In the genomic region with DNA sequence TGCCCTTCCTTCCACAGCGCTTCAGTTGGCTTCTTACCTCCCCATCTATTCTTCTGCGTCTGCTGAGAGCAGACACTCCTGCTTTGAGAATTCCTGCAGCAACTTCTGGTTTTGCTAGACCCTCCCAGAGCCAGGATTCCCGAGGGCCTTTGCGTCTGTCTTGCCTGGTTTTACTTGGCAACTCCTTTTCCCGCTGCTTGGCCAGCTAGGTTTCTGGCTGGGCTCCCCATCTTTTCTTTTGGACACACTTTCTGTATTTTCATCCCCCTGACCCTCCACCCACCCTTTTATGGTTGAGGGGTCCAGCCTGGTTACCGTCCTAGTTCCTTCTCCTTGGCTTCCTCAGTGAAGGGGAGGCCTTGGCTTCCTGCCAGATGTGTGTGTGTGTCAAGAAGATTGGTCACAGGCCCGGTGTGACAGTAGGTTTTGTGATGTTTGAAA, we compare ENCODE assay signal across 8 mouse cellular contexts. TPM values are rescaled to one million over a fixed set of nuclear protein-coding genes. Genes with fewer than 3 reads are reported as not detected.
DNase-seq lines count a peak whose midpoint lies in the region; ATAC-seq lines count a peak whose summit lies in the region.

No protein-coding gene starts in this region.

- no peaks in the 10 kb centered on the region for H3K27me3 ChIP-seq in heart, embryonic 12.5 days (replicated peaks)
- no peaks in the 10 kb centered on the region for H3K27me3 ChIP-seq in neural tube, embryonic 15.5 days (replicated peaks)
- no peaks in the 10 kb centered on the region for H3K27me3 ChIP-seq in embryonic facial prominence, embryonic 12.5 days

- peak; percentile 95 for DNase-seq in heart, adult 11 months
- DNase-seq in neural tube, embryonic 10.5 days (ENCODE audit: extremely low spot score, low spot score) = no peak
- peak; percentile 45 to 56 for DNase-seq in heart, postnatal 36 days
- no peak for DNase-seq in Muller cell, postnatal 12 days (ENCODE audit: inconsistent ontology term)
- no peak for DNase-seq in urinary bladder, adult 18-20 months (ENCODE audit: low spot score in 2 of 2)

- no peaks in the 10 kb centered on the region for H3K9me3 ChIP-seq in heart, embryonic 12.5 days (replicated peaks)
- no peaks in the 10 kb centered on the region for H3K9me3 ChIP-seq in neural tube, embryonic 15.5 days (replicated peaks)
- no peaks in the 10 kb centered on the region for H3K9me3 ChIP-seq in embryonic facial prominence, embryonic 12.5 days

- no peak overlapping the region for H3K9ac ChIP-seq in heart, embryonic 12.5 days
- no peak overlapping the region for H3K9ac ChIP-seq in neural tube, embryonic 15.5 days (replicated peaks)
- H3K9ac ChIP-seq in embryonic facial prominence, embryonic 12.5 days = no peak overlapping the region

- no peaks in the 10 kb centered on the region for H3K36me3 ChIP-seq in heart, embryonic 12.5 days
- H3K36me3 ChIP-seq in neural tube, embryonic 15.5 days = no peaks in the 10 kb centered on the region
- H3K36me3 ChIP-seq in embryonic facial prominence, embryonic 12.5 days = no peaks in the 10 kb centered on the region

- intact Hi-C loops in heart, postnatal 36 days (cut with DNase I) = no loop called here

- H3K4me1 ChIP-seq in heart, embryonic 12.5 days (replicated peaks) = peaks cover 58% of the 10 kb centered on the region
- peaks cover 13% of the 10 kb centered on the region; the same call in 1 of the 2 replicates for H3K4me1 ChIP-seq in neural tube, embryonic 15.5 days
- H3K4me1 ChIP-seq in embryonic facial prominence, embryonic 12.5 days = peaks cover 5% of the 10 kb centered on the region; the same call in 1 of the 2 replicates

- H3K4me2 ChIP-seq in heart, embryonic 12.5 days = no peak overlapping the region
- H3K4me2 ChIP-seq in neural tube, embryonic 15.5 days = 0 out of 2 replicates have a peak overlapping the region, but pooled peaks have one; percentile 7
- no peak overlapping the region for H3K4me2 ChIP-seq in embryonic facial prominence, embryonic 12.5 days (replicated peaks)

- no peak overlapping the region for H3K4me3 ChIP-seq in heart, embryonic 12.5 days
- H3K4me3 ChIP-seq in neural tube, embryonic 15.5 days (replicated peaks) = no peak overlapping the region
- H3K4me3 ChIP-seq in embryonic facial prominence, embryonic 12.5 days = no peak overlapping the region

- ATAC-seq in heart, embryonic 12.5 days (ENCODE audit: insufficient number of reproducible peaks, low FRiP score) = no peak
- ATAC-seq in neural tube, embryonic 15.5 days (ENCODE audit: low FRiP score) = peak; percentile 25; the same call in 1 of the 2 replicates
- ATAC-seq in embryonic facial prominence, embryonic 12.5 days (ENCODE audit: insufficient number of reproducible peaks, insufficient read depth, low FRiP score, low TSS enrichment) = no peak

- WGBS in heart, embryonic 12.5 days = 35% methylated on average over 7 of the region's 7 CpGs
- WGBS in neural tube, embryonic 15.5 days = 56% methylated on average over 7 of the region's 7 CpGs
- WGBS in embryonic facial prominence, embryonic 12.5 days = 51% methylated on average over 7 of the region's 7 CpGs

- no peak overlapping the region for H3K27ac ChIP-seq in heart, embryonic 12.5 days (ENCODE audit: poor library complexity, severe bottlenecking)
- peak overlapping the region; percentile 19; the same call in 1 of the 2 replicates for H3K27ac ChIP-seq in neural tube, embryonic 15.5 days (replicated peaks)
- 0 out of 2 replicates have a peak overlapping the region, but pooled peaks have one; percentile 23 for H3K27ac ChIP-seq in embryonic facial prominence, embryonic 12.5 days

RNA-seq across cellular contexts. Expression of a gene that starts 26.0 kb away (rescaled TPM):
- 9.9 and 10.1 TPM in 2 replicates for polyA plus RNA-seq in heart, embryonic 12.5 days (2016; fragmentation: Nextera tagmentation; extraction: Ambion mirVana)
- polyA plus RNA-seq in neural tube, embryonic 15.5 days (2015; fragmentation: Nextera tagmentation; extraction: Ambion mirVana) = 11.3 and 13.2 TPM in 2 replicates
- 7.9 and 8.7 TPM in 2 replicates for polyA plus RNA-seq in embryonic facial prominence, embryonic 12.5 days (2016; fragmentation: Nextera tagmentation; extraction: Ambion mirVana)
- 1 to 10 TPM; 5.9 to 6.4 TPM for total RNA-seq in heart, postnatal 36 days (2021)

Comparison
In these comparisons a context has a peak if more than half of its experiments do, and no peak if none do; other contexts are left out.
1. DNase-seq: peak in heart, adult 11 months (single experiment) and heart, postnatal 36 days (2 of 2); none in neural tube, embryonic 10.5 days (single experiment), Muller cell, postnatal 12 days (single experiment) and urinary bladder, adult 18-20 months (0 of 2).